Mouse (Mus musculus) adrenal gland, postnatal 36 days (tissue): ENCODE measurements around the gene Tmem150b. TPM values are rescaled to one million over a fixed set of nuclear protein-coding genes. Genes with fewer than 3 reads are reported as not detected.
A peak's percentile ranks its signal among the peaks of the same experiment; 100 is the strongest.

Experiments used
- DNase-seq, 2 experiments: peaks; one replicate each; pipeline ENCODE4 v3.0.0; 2021; ENCODE audit warnings: mixed read lengths in 1 of 2
- total RNA-seq, 2 experiments: library from RNA; stranded (reverse); gene quantifications; 2 replicates each; pipeline ENCODE4 v1.2.3; 2021

Tmem150b gene
- total RNA-seq, 2 experiments from 2014 or later = 0.16 to 0.43 TPM

DNA sequence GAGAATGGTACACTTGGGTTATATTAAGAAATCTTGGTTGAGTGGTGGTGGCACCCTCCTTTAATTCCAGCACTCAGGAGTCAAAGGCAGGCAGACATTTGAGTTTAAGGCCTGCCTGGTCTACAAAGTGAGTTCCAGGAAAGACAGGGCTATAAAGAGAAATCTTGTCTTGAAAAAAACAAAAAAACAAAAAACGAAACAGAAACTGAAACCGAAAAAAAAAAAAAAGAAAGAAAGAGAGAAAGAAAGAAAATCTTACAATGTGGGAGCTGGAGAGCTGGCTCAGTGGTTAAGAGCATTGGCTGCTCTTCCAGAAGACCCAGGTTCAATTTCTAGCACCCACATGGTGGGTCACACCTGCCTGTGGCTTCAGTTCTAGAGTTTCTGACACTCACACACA is 61.3 kb downstream of the Tmem150b start:
- no peak for DNase-seq

DNA sequence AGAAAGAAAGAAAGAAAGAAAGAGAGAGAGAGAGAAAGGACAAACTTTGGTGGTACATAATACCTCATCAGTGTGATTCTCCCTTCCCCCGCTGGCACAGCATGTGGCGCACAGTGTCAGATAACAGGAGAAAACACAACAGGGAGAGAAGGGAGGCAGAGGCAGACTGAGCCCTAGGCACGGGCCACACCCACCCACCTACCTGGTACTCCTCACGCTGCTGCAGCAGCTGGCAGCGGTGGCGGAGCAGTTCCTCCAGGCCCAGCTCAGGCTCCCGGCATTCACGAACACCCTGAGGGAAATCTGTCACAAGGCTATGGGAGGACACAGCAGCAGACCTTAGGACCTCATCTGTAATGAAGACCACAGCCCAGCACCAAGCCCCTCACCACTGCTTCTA is 61.9 kb downstream of the Tmem150b start:
- no peak for DNase-seq

DNA sequence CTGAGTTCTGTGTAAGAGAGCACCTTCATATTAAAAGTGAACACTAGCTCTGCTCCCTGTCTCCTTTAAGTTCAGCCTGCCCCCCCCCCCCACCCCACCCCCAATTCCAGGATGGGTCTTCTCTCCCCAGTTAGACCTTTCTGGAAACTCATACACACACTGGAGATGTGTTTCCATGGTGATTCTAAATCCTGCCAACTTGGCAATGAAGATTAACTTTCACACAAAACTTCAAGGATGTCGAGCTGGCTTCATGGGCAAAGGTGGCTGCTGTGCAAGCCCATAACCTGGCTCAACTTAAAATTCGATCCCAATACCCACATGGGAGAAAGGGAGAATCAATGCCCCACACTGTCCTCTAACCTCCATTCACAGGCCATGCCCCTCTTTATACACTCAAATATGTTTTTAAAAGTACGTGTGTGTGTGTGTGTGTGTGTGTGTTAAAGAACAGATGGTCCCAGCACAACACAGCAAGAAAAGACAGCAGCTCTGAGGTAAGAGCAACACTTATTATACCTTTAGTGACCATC is 65.1 kb downstream of the Tmem150b start:
- no peak for DNase-seq

DNA sequence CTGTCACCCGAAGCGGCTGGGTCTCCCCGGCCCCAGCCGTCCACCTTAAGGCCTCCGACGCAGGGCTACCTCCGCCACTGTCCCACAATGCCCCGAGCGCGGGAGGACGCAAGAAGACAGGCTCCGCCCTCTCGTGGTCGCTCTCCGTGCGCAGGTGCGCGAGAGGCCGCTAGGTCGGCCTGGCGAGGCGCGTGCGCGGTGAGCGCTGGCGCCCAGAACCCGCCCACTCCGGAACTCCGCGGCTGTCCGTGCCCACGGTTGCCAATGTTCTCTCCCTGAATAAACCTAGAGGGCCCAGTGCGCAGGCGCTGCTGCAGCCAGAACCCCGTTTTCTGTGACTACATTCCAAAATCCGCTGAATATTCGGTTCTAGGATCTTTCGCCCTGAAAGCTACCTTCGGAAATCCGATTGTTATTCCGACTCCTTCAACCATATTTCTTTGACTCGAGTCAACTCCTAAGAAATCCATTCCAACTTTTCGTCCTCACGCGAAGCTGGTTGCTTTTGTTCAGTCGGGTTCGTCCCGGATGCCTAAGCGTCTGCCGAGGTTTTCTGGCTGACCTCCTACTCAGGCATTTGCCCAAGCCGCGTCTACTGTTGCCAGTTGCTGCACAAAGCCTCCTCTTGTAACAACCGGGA is 66.0 kb downstream of the Tmem150b start, which contains the start of gene Ppp6r1:
Gene Ppp6r1 (minus strand): TSS at position 108 of the 640 bp plus-strand sequence.
- peak; percentile 98 for DNase-seq

DNA sequence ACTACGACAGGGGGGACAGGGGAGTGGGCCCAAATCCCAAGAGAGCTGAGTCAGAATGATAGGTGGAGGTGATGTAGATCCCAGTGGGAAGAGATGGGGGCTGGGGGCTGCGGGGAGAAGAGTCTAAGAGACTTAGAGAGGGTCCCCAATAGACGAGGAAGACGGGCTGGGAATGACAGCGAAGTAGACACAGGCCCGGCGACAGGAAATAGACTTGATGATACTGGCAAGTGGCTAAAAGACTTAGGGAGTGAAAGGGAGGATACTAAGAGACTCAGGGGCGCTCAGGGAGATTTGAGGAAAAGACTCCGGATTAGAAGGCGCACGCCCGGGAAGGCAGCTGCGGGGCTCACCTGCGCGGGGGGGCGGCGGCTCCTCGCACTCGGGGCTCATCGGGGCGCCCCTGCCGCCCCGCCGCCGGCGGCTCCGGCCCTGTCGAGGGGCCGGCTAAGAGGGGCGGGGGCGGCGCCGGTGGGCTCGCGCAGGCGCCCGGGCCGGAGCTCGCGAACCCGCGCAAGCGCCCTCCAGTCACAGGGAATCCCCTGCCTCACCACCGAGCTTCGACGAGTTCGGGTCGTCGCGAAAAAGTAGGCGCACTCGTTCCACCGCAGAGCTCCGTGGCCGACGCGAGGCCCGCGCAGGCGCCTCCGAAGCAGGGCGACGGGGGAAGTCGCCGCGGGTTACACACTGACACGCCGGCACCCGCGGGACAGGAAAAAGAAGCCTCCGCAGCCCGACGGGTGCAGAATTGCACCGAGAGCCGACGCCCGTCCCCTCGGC is 66.7 kb downstream of the Tmem150b start:
- DNase-seq = peak; percentile 24 to 64

DNA sequence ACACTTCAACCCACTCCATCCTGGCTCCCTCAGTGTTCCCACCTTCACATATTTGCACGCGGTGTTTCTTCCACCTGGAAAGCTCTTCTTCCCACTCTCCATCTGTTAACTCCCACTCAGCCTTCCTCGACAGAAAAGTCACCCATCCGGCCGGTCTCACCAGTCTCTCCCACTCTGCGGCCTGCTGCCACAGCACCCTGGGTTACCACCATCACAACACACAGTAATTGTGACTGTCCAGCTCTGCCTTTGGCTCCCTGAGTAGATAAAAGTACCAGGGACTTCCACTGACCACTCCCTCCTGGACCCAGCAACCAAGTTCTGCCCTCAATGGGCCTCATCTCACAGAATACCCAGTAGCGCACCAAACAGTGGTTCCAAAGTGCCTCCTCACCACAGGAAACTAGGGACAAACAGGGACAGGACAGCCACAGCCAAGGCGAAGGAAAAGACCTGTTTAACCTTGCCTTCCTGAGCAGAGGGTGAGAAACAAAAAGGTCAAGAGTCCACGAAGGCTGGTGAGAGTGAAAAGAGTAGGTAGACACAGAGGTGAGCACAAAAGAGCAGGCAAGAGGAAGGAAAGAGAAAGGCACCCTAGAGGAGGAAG is 67.4 kb downstream of the Tmem150b start:
- DNase-seq = peak in 1 of 2 experiments; percentile 11

Other genes starting within 250 kb of the Tmem150b start
- gene Ppp1r12c, start 223.6 kb downstream of the Tmem150b start, total RNA-seq = 100 to 1,000 TPM in 1 of 2 experiments, 10 to 100 TPM in 1; 74.6 to 112 TPM
- gene Tnnt1, start 208.9 kb downstream of the Tmem150b start, total RNA-seq = 1 to 10 TPM; 1.0 to 1.8 TPM
- gene Tnni3, start 201.0 kb downstream of the Tmem150b start, total RNA-seq = under 1 TPM; 0.56 to 0.76 TPM
- 1 to 10 TPM in 1 of 2 experiments, under 1 TPM in 1; 0.70 to 1.2 TPM for gene Dnaaf3, start 192.8 kb downstream of the Tmem150b start, total RNA-seq
- 1 to 10 TPM; 6.4 to 9.5 TPM for gene Syt5, start 177.7 kb downstream of the Tmem150b start, total RNA-seq
- not detected for gene Ptprh, start 121.2 kb downstream of the Tmem150b start, total RNA-seq
- 1 to 10 TPM; 5.9 to 8.2 TPM for gene Tmem86b, start 93.8 kb downstream of the Tmem150b start, total RNA-seq
- 10 to 100 TPM; 82.6 to 89.5 TPM for gene Ppp6r1, start 66.2 kb downstream of the Tmem150b start, total RNA-seq
- 10 to 100 TPM; 47.8 to 50.7 TPM for gene Hspbp1, start 40.2 kb downstream of the Tmem150b start, total RNA-seq
- gene Brsk1, start 34.6 kb downstream of the Tmem150b start, total RNA-seq = 1 to 10 TPM; 6.6 to 8.0 TPM
- 10 to 100 TPM; 30.5 to 34.6 TPM for gene Kmt5c, start 14.9 kb upstream of the Tmem150b start, total RNA-seq
- gene Cox6b2, start 27.8 kb upstream of the Tmem150b start, total RNA-seq = 1 to 10 TPM; 7.5 to 7.8 TPM
- not detected for gene Fam71e2, start 46.1 kb upstream of the Tmem150b start, total RNA-seq
- gene Il11, start 57.6 kb upstream of the Tmem150b start, total RNA-seq = under 1 TPM; 0.13 to 0.56 TPM
- gene Tmem190, start 57.7 kb upstream of the Tmem150b start, total RNA-seq = not detected
- gene Tmem238, start 64.4 kb upstream of the Tmem150b start, total RNA-seq = 10 to 100 TPM in 1 of 2 experiments, 1 to 10 TPM in 1; 8.2 to 15.0 TPM
- gene Rpl28, start 67.6 kb upstream of the Tmem150b start, total RNA-seq = 1,000 to 10,000 TPM in 1 of 2 experiments, 100 to 1,000 TPM in 1; 989 to 1,001 TPM
- 100 to 1,000 TPM; 123 to 125 TPM for gene Ube2s, start 87.3 kb upstream of the Tmem150b start, total RNA-seq
- gene Shisa7, start 119.4 kb upstream of the Tmem150b start, total RNA-seq = under 1 TPM; 0.86 to 0.93 TPM
- gene Isoc2b, start 145.0 kb upstream of the Tmem150b start, total RNA-seq = 10 to 100 TPM in 1 of 2 experiments, 1 to 10 TPM in 1; 9.2 to 23.4 TPM
- gene Isoc2a, start 151.9 kb upstream of the Tmem150b start, total RNA-seq = 10 to 100 TPM; 23.5 to 47.3 TPM
- gene Gm36210, start 181.3 kb upstream of the Tmem150b start, total RNA-seq = not detected
- gene Zfp628, start 190.0 kb upstream of the Tmem150b start, total RNA-seq = 10 to 100 TPM; 13.7 to 15.5 TPM
- gene Nat14, start 196.8 kb upstream of the Tmem150b start, total RNA-seq = 10 to 100 TPM in 1 of 2 experiments, 1 to 10 TPM in 1; 7.1 to 11.5 TPM
- gene Ssc5d, start 200.5 kb upstream of the Tmem150b start, total RNA-seq = 1 to 10 TPM; 1.7 to 2.7 TPM
- gene Sbk2, start 239.2 kb upstream of the Tmem150b start, total RNA-seq = under 1 TPM; 0.36 to 0.89 TPM
- gene Sbk3, start 245.9 kb upstream of the Tmem150b start, total RNA-seq = under 1 TPM; 0.23 to 0.50 TPM